Mouse (Mus musculus): ENCODE data around the gene Ccp110. TPM values are rescaled to one million over a fixed set of nuclear protein-coding genes. Genes with fewer than 3 reads are reported as not detected.

Ccp110 gene
- polyA plus RNA-seq, 1 experiment: 3.8 TPM

GRCm38 (mm10) chr7:118740532-118741338 is 28.4 kb downstream of the Ccp110 start:
- Histone ChIP-seq H3K79me2 (ENCODE audit: control insufficient read depth, insufficient read depth) (peaks cover 11% of the 10 kb centered on the region), H3K36me3 (ENCODE audit: control insufficient read depth, insufficient read depth) (peaks cover 4% of the 10 kb centered on the region), H3K79me3 (ENCODE audit: low read depth) (no peaks in the 10 kb centered on the region), H3ac (ENCODE audit: control insufficient read depth, insufficient read length, low read depth) (peak overlapping the region; percentile 82), H3K4me3 (ENCODE audit: insufficient read depth, poor library complexity, severe bottlenecking) (peak overlapping the region; percentile 45), H3K27me3 (ENCODE audit: control insufficient read depth, insufficient read depth, insufficient read length) (no peaks in the 10 kb centered on the region)
- no peak for TF ChIP-seq MYOG (IDR thresholded peaks at IDR 0.05; ENCODE audit: control insufficient read depth, extremely low read depth, insufficient read length)
- no peak for TF ChIP-seq FOSL1 (IDR thresholded peaks at IDR 0.05; ENCODE audit: insufficient read depth, low read length, poor library complexity, severe bottlenecking)
- TF ChIP-seq USF1 (IDR thresholded peaks at IDR 0.05; ENCODE audit: low read depth): peak; percentile 85

GRCm38 (mm10) chr7:118742278-118742677 is 29.9 kb downstream of the Ccp110 start:
- no peak overlapping the region for H3ac ChIP-seq (ENCODE audit: control insufficient read depth, insufficient read length, low read depth)
- no peaks in the 10 kb centered on the region for H3K79me3 ChIP-seq (ENCODE audit: low read depth)
- no peaks in the 10 kb centered on the region for H3K27me3 ChIP-seq (ENCODE audit: control insufficient read depth, insufficient read depth, insufficient read length)
- TF ChIP-seq CTCF (IDR thresholded peaks at IDR 0.05; ENCODE audit: control insufficient read depth, insufficient read depth, insufficient read length) (no peak), MYOG (IDR thresholded peaks at IDR 0.05; ENCODE audit: control insufficient read depth, extremely low read depth, insufficient read length) (no peak), USF1 (IDR thresholded peaks at IDR 0.05; ENCODE audit: low read depth) (no peak), MYOD1 (IDR thresholded peaks at IDR 0.05; ENCODE audit: control insufficient read depth, insufficient read length, low read depth) (no peak), MAX (IDR thresholded peaks at IDR 0.05) (no peak), FOSL1 (IDR thresholded peaks at IDR 0.05; ENCODE audit: insufficient read depth, low read length, poor library complexity, severe bottlenecking) (no peak), CEBPB (IDR thresholded peaks at IDR 0.05; ENCODE audit: low read depth) (no peak)
- peaks cover 11% of the 10 kb centered on the region for H3K79me2 ChIP-seq (ENCODE audit: control insufficient read depth, insufficient read depth)
- no peak overlapping the region for H3K4me3 ChIP-seq (ENCODE audit: insufficient read depth, poor library complexity, severe bottlenecking)
- H3K36me3 ChIP-seq (ENCODE audit: control insufficient read depth, insufficient read depth): peaks cover 8% of the 10 kb centered on the region

GRCm38 (mm10) chr7:118744766-118745165 is 32.4 kb downstream of the Ccp110 start:
- peaks cover 18% of the 10 kb centered on the region for H3K36me3 ChIP-seq (ENCODE audit: control insufficient read depth, insufficient read depth)
- no peaks in the 10 kb centered on the region for H3K27me3 ChIP-seq (ENCODE audit: control insufficient read depth, insufficient read depth, insufficient read length)
- no peak overlapping the region for H3ac ChIP-seq (ENCODE audit: control insufficient read depth, insufficient read length, low read depth)
- TF ChIP-seq MYOD1 (IDR thresholded peaks at IDR 0.05; ENCODE audit: control insufficient read depth, insufficient read length, low read depth): no peak
- no peak for TF ChIP-seq CTCF (IDR thresholded peaks at IDR 0.05; ENCODE audit: control insufficient read depth, insufficient read depth, insufficient read length)
- TF ChIP-seq MYOG (IDR thresholded peaks at IDR 0.05; ENCODE audit: control insufficient read depth, extremely low read depth, insufficient read length): no peak
- no peak for TF ChIP-seq CEBPB (IDR thresholded peaks at IDR 0.05; ENCODE audit: low read depth)
- TF ChIP-seq FOSL1 (IDR thresholded peaks at IDR 0.05; ENCODE audit: insufficient read depth, low read length, poor library complexity, severe bottlenecking): no peak
- no peak for TF ChIP-seq USF1 (IDR thresholded peaks at IDR 0.05; ENCODE audit: low read depth)
- no peak for TF ChIP-seq MAX (IDR thresholded peaks at IDR 0.05)
- no peaks in the 10 kb centered on the region for H3K79me3 ChIP-seq (ENCODE audit: low read depth)
- H3K4me3 ChIP-seq (ENCODE audit: insufficient read depth, poor library complexity, severe bottlenecking): no peak overlapping the region
- H3K79me2 ChIP-seq (ENCODE audit: control insufficient read depth, insufficient read depth): peaks cover 11% of the 10 kb centered on the region

- H3K27me3 ChIP-seq (ENCODE audit: control insufficient read depth, insufficient read depth, insufficient read length): no peaks in the 10 kb centered on the region
- TF ChIP-seq MYOD1 (IDR thresholded peaks at IDR 0.05; ENCODE audit: control insufficient read depth, insufficient read length, low read depth) (no peak), USF1 (IDR thresholded peaks at IDR 0.05; ENCODE audit: low read depth) (no peak), FOSL1 (IDR thresholded peaks at IDR 0.05; ENCODE audit: insufficient read depth, low read length, poor library complexity, severe bottlenecking) (no peak), MYOG (IDR thresholded peaks at IDR 0.05; ENCODE audit: control insufficient read depth, extremely low read depth, insufficient read length) (no peak), MAX (IDR thresholded peaks at IDR 0.05) (no peak), CEBPB (IDR thresholded peaks at IDR 0.05; ENCODE audit: low read depth) (no peak), CTCF (IDR thresholded peaks at IDR 0.05; ENCODE audit: control insufficient read depth, insufficient read depth, insufficient read length) (no peak)
- H3K4me3 ChIP-seq (ENCODE audit: insufficient read depth, poor library complexity, severe bottlenecking): no peak overlapping the region
- no peak overlapping the region for H3ac ChIP-seq (ENCODE audit: control insufficient read depth, insufficient read length, low read depth)
- H3K79me2 ChIP-seq (ENCODE audit: control insufficient read depth, insufficient read depth): no peaks in the 10 kb centered on the region
- H3K79me3 ChIP-seq (ENCODE audit: low read depth): no peaks in the 10 kb centered on the region
- peaks cover 18% of the 10 kb centered on the region for H3K36me3 ChIP-seq (ENCODE audit: control insufficient read depth, insufficient read depth)
These were observed 35.7 kb downstream of the Ccp110 start for GRCm38 (mm10) chr7:118747891-118748672.

- Histone ChIP-seq H3K4me3 (ENCODE audit: insufficient read depth, poor library complexity, severe bottlenecking) (no peak overlapping the region), H3K79me2 (ENCODE audit: control insufficient read depth, insufficient read depth) (no peaks in the 10 kb centered on the region), H3ac (ENCODE audit: control insufficient read depth, insufficient read length, low read depth) (no peak overlapping the region), H3K36me3 (ENCODE audit: control insufficient read depth, insufficient read depth) (peaks cover 18% of the 10 kb centered on the region), H3K27me3 (ENCODE audit: control insufficient read depth, insufficient read depth, insufficient read length) (no peaks in the 10 kb centered on the region), H3K79me3 (ENCODE audit: low read depth) (no peaks in the 10 kb centered on the region)
- TF ChIP-seq FOSL1 (IDR thresholded peaks at IDR 0.05; ENCODE audit: insufficient read depth, low read length, poor library complexity, severe bottlenecking) (no peak), CTCF (IDR thresholded peaks at IDR 0.05; ENCODE audit: control insufficient read depth, insufficient read depth, insufficient read length) (no peak), MYOD1 (IDR thresholded peaks at IDR 0.05; ENCODE audit: control insufficient read depth, insufficient read length, low read depth) (no peak), CEBPB (IDR thresholded peaks at IDR 0.05; ENCODE audit: low read depth) (no peak), MYOG (IDR thresholded peaks at IDR 0.05; ENCODE audit: control insufficient read depth, extremely low read depth, insufficient read length) (no peak), USF1 (IDR thresholded peaks at IDR 0.05; ENCODE audit: low read depth) (no peak), MAX (IDR thresholded peaks at IDR 0.05) (no peak)
These were observed 37.4 kb downstream of the Ccp110 start for GRCm38 (mm10) chr7:118749706-118750105.

Data from C2C12 (cell line).